In genomic region chr1:174428407-174428806, GRCm38 (mm10) we compare ENCODE assay signal across 24 mouse cellular contexts. TPM values are rescaled to one million over a fixed set of nuclear protein-coding genes. Genes with fewer than 3 reads are reported as not detected.
"Had no signal": no experiment of that assay in that cellular context is flagged by ENCODE, and none has a peak within 500 bp of the region (broad histone marks: within the 10 kb centered on the region; RNA-seq: fewer than 3 reads in every experiment).

No protein-coding gene starts in this region.

- H3K9ac ChIP-seq: limb, embryonic 15.5 days; lung, embryonic 14.5 days; neural tube, embryonic 15.5 days; stomach, embryonic 15.5 days had no signal

- H3K4me3 ChIP-seq: layer of hippocampus, adult 2 months; left cerebral cortex, adult 2 months; limb, embryonic 15.5 days; midbrain, embryonic 10.5 days; myocyte; neural tube, embryonic 15.5 days; stomach, embryonic 15.5 days had no signal

- H3K36me3 ChIP-seq: limb, embryonic 15.5 days; midbrain, embryonic 10.5 days; neural tube, embryonic 15.5 days; stomach, embryonic 15.5 days had no signal

- H3K27me3 ChIP-seq: limb, embryonic 15.5 days; neural tube, embryonic 15.5 days; stomach, embryonic 15.5 days had no signal

- H3K27ac ChIP-seq: hindbrain, postnatal 0 days; kidney, postnatal 0 days; layer of hippocampus, adult 2 months; left cerebral cortex, adult 2 months; limb, embryonic 15.5 days; midbrain, embryonic 10.5 days; neural tube, embryonic 15.5 days; stomach, embryonic 15.5 days had no signal

- H3K9me3 ChIP-seq: limb, embryonic 15.5 days; midbrain, embryonic 10.5 days; neural tube, embryonic 15.5 days; stomach, embryonic 15.5 days had no signal

- ATAC-seq: hindbrain, postnatal 0 days had no signal

- DNase-seq: kidney, adult 11 months; kidney, adult 9 months; kidney, postnatal 36 days; lung, embryonic 14.5 days; lung, postnatal 14 days; midbrain, embryonic 14.5 days; thymus, adult 2 months; thymus, postnatal 25 days had no signal

- H3K4me1 ChIP-seq: limb, embryonic 15.5 days; midbrain, embryonic 10.5 days; neural tube, embryonic 15.5 days; stomach, embryonic 15.5 days had no signal

- H3K4me2 ChIP-seq: limb, embryonic 15.5 days; lung, embryonic 14.5 days; neural tube, embryonic 15.5 days; stomach, embryonic 15.5 days had no signal

RNA-seq across cellular contexts. Expression of gene Olfr414, which starts 4.5 kb away (rescaled TPM):
- total RNA-seq: hindbrain, postnatal 0 days; layer of hippocampus, adult 2 months; layer of hippocampus, postnatal 14 days; left cerebral cortex, adult 2 months; left cerebral cortex, postnatal 14 days had no signal
- polyA plus RNA-seq: hindbrain, postnatal 0 days; intestine, embryonic 14.5 days; kidney, postnatal 0 days; limb, embryonic 11.5 days; limb, embryonic 15.5 days; lung, embryonic 14.5 days; midbrain, embryonic 10.5 days; midbrain, embryonic 14.5 days; myocyte; neural tube, embryonic 11.5 days; neural tube, embryonic 15.5 days; stomach, embryonic 15.5 days; testis, adult 2 months; thymus, adult 2 months; urinary bladder, adult 2 months had no signal

RNA-seq across cellular contexts. Expression of gene Olfr220, which starts 13.5 kb away (rescaled TPM):
- total RNA-seq: hindbrain, postnatal 0 days; layer of hippocampus, adult 2 months; layer of hippocampus, postnatal 14 days; left cerebral cortex, adult 2 months; left cerebral cortex, postnatal 14 days had no signal
- polyA plus RNA-seq: hindbrain, postnatal 0 days; intestine, embryonic 14.5 days; kidney, postnatal 0 days; limb, embryonic 11.5 days; limb, embryonic 15.5 days; lung, embryonic 14.5 days; midbrain, embryonic 10.5 days; midbrain, embryonic 14.5 days; myocyte; neural tube, embryonic 11.5 days; neural tube, embryonic 15.5 days; stomach, embryonic 15.5 days; testis, adult 2 months; thymus, adult 2 months; urinary bladder, adult 2 months had no signal

RNA-seq across cellular contexts. Expression of gene Olfr248, which starts 37.6 kb away (rescaled TPM):
- total RNA-seq: hindbrain, postnatal 0 days; layer of hippocampus, adult 2 months; layer of hippocampus, postnatal 14 days; left cerebral cortex, adult 2 months; left cerebral cortex, postnatal 14 days had no signal
- polyA plus RNA-seq: hindbrain, postnatal 0 days; intestine, embryonic 14.5 days; kidney, postnatal 0 days; limb, embryonic 11.5 days; limb, embryonic 15.5 days; lung, embryonic 14.5 days; midbrain, embryonic 10.5 days; midbrain, embryonic 14.5 days; myocyte; neural tube, embryonic 11.5 days; neural tube, embryonic 15.5 days; stomach, embryonic 15.5 days; testis, adult 2 months; thymus, adult 2 months; urinary bladder, adult 2 months had no signal
